Mouse (Mus musculus): ENCODE results near the gene Trp63.

DNA sequence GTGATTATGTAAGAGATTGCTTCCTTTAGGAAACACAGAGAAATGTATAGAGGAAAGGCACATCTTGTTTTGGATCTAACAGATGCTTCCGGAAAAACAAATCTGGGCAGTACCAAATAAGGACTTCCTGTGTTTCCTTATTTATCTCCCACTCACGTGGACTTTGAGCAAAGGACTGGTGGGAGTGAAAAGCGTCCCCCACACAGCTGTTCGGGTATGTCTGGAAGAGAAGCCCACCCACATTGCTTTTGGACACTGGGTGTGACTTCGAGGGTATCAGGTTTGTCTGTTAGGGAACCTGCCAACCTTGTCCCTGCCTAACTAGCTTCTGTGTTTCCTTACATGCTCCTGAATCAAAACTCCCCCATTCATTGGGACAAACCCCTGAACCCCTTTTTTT lies 3.2 kb upstream of the Trp63 start:
- TF ChIP-seq GATA1 (IDR thresholded peaks at IDR 0.05; ENCODE audit: low read depth, low read length): no peak
- no peak for TF ChIP-seq CHD1 (IDR thresholded peaks at IDR 0.05; ENCODE audit: low read depth, low read length)
